Mouse (Mus musculus): Measurements from ENCODE around the gene CN725425.

- no peak for TF ChIP-seq POLR2A (IDR thresholded peaks at IDR 0.05; ENCODE audit: extremely low read depth, insufficient read depth, low read length)
- TF ChIP-seq CTCF (IDR thresholded peaks at IDR 0.05; ENCODE audit: low read depth, low read length), result no peak
Observed at GRCm38 (mm10) chr15:91191412-91192222, 7.7 kb upstream of the CN725425 start, which contains the start of gene Abcd2.
